Mouse (Mus musculus): ENCODE results near the gene Gm4836. TPM values are rescaled to one million over a fixed set of nuclear protein-coding genes. Genes with fewer than 3 reads are reported as not detected.
"Not testable (repeated sequence)": the region's sequence is repeated elsewhere in the genome, so short reads cannot be mapped to it uniquely, and the experiment has no call there.

Gene Gm4836
- total RNA-seq (2021) = not detected

DNA sequence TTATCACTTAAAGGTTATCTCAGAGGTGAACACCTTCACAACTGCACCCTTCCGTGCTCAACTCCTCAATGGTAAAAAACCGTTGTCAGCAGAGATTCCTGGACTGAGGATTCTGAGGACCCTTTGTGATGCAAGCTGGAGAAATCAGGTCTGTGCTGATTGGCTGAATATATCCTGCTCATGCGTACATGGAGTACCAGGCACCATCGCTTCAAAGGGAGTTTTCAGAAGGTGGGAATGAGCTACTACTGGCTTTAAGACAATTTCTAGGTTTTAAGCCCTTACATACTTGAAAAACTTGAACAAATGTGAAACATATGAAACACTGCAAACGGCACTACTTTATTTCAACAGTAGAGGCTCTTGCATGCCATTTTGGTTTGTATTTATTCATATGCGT lies at the start of gene Gm4836:
Gene Gm4836, minus strand, starts transcription at position 101 of the 400 bp plus-strand sequence.
- intact Hi-C loops (cut with DNase I); DNase-seq: not testable (repeated sequence)
